Mouse (Mus musculus): ENCODE data around the gene Stac2. TPM values are rescaled to one million over a fixed set of nuclear protein-coding genes. Genes with fewer than 3 reads are reported as not detected.
A peak's percentile ranks its signal among the peaks of the same experiment; 100 is the strongest.

The Stac2 gene
- total RNA-seq, 2 experiments from 2014 or later = 8.7 to 11.7 TPM

- intact Hi-C loops (cut with DNase I) = no loop called here
- no peak for DNase-seq
Observed at GRCm38 (mm10) chr11:98000378-98001140, 52.7 kb downstream of the Stac2 start.

- DNase-seq = no peak
- intact Hi-C loops (cut with DNase I) = no loop called here
Observed at GRCm38 (mm10) chr11:97999748-98000147, 53.5 kb downstream of the Stac2 start.

GRCm38 (mm10) chr11:97998898-97999608 lies 54.2 kb downstream of the Stac2 start:
- intact Hi-C loops (cut with DNase I) = no loop called here
- DNase-seq = no peak

GRCm38 (mm10) chr11:97998074-97998793 lies 55.0 kb downstream of the Stac2 start:
- no peak for DNase-seq
- intact Hi-C loops (cut with DNase I) = no loop called here

- intact Hi-C loops (cut with DNase I) = no loop called here
- DNase-seq = no peak
Observed at GRCm38 (mm10) chr11:97997387-97997960, 55.8 kb downstream of the Stac2 start.

- intact Hi-C loops (cut with DNase I) = no loop called here
- DNase-seq = no peak
Observed at GRCm38 (mm10) chr11:97996691-97997090, 56.6 kb downstream of the Stac2 start.

- intact Hi-C loops (cut with DNase I) = no loop called here
- DNase-seq = no peak
Observed at GRCm38 (mm10) chr11:97995564-97996288, 57.5 kb downstream of the Stac2 start, which contains the start of gene Arl5c. Gene Arl5c, minus strand, starts transcription at chr11:97996181.

- intact Hi-C loops (cut with DNase I) = no loop called here
- DNase-seq = peak; percentile 72
Observed at GRCm38 (mm10) chr11:97994539-97995100, 58.6 kb downstream of the Stac2 start.

- intact Hi-C loops (cut with DNase I) = loop anchor here (5.0 kb wide), 3 partner anchors 86 to 206 kb away; partner anchors contain the start of genes Lasp1 and Rpl23
- peak; percentile 87 for DNase-seq
Observed at GRCm38 (mm10) chr11:97988530-97989096, 64.6 kb downstream of the Stac2 start.

GRCm38 (mm10) chr11:97987551-97988526 lies 65.4 kb downstream of the Stac2 start:
- intact Hi-C loops (cut with DNase I) = loop anchor here (5.0 kb wide), 3 partner anchors 86 to 206 kb away; partner anchors contain the start of genes Lasp1 and Rpl23
- peak; percentile 90 for DNase-seq

- DNase-seq = no peak
- intact Hi-C loops (cut with DNase I) = loop anchor here (5.0 kb wide), 3 partner anchors 85 to 205 kb away; partner anchors contain the start of genes Lasp1 and Rpl23
Observed at GRCm38 (mm10) chr11:97986738-97987465, 66.4 kb downstream of the Stac2 start.

Small RNA genes lying within 50 kb of the gene (microRNA-seq; reads per million reads assigned to microRNA genes)
- not detected for gene Gm27597

Other genes starting within 250 kb of the Stac2 start
- 10 to 100 TPM; 27.1 to 29.0 TPM for gene B230217C12Rik, start 212.7 kb downstream of the Stac2 start, total RNA-seq (2021)
- gene Fbxo47, start 169.3 kb downstream of the Stac2 start, total RNA-seq (2021) = under 1 TPM; 0.46 to 0.74 TPM
- 1 to 10 TPM; 2.1 to 2.4 TPM for gene Plxdc1, start 67.0 kb downstream of the Stac2 start, total RNA-seq (2021)
- gene Arl5c, start 57.3 kb downstream of the Stac2 start, total RNA-seq (2021) = 1 to 10 TPM; 2.2 to 2.5 TPM
- gene Cacnb1, start 30.4 kb downstream of the Stac2 start, total RNA-seq (2021) = 100 to 1,000 TPM; 100 to 104 TPM
- gene Rpl19, start 26.8 kb downstream of the Stac2 start, total RNA-seq (2021) = 100 to 1,000 TPM; 711 to 733 TPM
- 10 to 100 TPM; 24.4 to 27.5 TPM for gene Fbxl20, start 96.9 kb upstream of the Stac2 start, total RNA-seq (2021)
- 10 to 100 TPM; 52.1 to 52.2 TPM for gene Med1, start 139.8 kb upstream of the Stac2 start, total RNA-seq (2021)
- 10 to 100 TPM; 38.9 to 39.1 TPM for gene Cdk12, start 149.6 kb upstream of the Stac2 start, total RNA-seq (2021)